Mouse (Mus musculus): ENCODE results near the gene Reg3a.
"Not testable (repeated sequence)": the region's sequence is repeated elsewhere in the genome, so short reads cannot be mapped to it uniquely, and the experiment has no call there.

Gene Reg3a

DNA sequence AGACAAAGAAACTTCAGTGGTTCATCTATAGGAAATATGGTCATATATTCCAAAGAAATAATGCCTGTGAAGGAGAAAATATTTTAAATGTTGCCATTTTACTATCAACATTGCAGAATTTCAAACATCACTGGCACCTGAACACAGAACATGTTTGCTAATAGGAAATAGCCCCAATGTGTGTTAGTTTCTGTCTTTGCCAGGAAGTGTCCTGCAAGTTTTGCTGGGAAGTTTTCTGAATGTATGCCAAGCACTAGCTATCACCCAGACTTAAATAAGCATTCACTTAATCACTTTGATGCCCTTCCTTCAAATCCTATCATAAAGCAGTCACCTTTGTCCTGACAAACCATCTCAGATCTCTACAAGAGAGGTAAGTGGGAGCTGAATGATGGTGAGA, at the start of gene Reg3a:
Reg3a (plus strand) TSS at position 301 of the 400 bp plus-strand sequence.
- no peak for DNase-seq

DNA sequence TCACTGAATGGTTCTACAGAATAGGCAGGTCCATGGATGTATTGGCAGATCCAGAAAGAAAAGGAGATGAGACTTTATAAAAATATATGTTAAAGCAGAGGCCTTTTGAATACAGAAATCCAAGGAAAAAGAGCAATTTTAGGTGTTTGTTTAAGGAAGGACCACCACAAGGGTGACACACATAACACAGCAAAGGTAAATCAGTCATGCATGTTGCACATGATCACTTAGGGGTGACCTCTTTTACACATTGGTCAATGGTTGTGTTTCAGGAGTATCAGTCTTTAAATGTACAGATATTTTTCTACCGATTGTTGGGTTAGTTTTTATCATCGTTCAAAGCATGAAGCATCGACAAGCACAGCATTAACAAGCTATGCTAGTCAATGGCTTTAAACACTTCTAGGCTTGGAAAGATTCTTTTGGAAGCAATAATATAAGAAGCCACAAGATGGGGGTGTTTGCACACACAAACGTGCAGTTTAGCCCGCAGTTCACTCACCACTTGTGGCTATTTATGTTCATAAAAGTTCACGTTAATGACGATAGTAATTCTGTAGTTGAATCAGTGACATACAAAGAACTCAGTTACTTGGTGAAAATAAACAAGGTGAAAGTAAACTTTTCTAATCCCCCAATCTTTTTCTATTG, 48.5 kb upstream of the Reg3a start:
- DNase-seq = no peak

DNA sequence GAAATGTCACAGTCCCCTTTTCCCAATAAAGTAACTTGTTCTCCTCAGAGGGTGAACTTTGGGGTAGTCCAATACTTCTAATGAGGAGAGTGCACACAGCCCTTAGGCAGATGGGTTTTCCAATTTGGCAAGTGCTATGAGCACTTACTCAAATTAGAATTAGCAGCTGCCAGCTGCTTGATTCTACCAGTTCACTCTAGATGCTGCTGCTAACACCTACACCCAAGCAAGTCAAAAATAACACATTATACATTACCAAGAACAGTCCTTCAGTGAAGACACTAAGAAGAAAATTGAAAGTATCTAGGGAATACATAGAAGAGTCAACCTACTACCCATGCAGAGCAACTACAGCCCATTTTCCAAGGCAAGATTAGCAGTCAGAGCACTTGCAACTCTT, 40.2 kb upstream of the Reg3a start:
- DNase-seq = no peak

DNA sequence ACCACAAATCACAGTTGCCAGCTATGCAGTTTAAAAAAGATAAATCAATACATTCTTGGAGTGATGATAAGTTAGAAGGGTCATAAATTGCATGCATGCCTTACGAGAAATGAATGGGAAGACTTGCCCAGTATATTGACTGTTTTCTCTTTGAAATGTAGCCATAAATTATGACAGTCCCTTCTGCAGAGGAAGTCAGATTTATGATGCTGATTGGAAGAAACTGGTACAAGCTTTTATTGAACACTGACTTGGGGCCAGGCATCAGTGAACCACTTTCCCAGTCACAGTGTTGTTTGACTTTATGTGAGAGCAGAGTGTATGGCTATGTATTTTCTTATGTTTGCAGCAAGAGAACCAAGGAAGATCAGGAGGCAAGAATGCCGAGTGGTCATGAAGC, 38.8 kb upstream of the Reg3a start:
- no peak for DNase-seq

DNA sequence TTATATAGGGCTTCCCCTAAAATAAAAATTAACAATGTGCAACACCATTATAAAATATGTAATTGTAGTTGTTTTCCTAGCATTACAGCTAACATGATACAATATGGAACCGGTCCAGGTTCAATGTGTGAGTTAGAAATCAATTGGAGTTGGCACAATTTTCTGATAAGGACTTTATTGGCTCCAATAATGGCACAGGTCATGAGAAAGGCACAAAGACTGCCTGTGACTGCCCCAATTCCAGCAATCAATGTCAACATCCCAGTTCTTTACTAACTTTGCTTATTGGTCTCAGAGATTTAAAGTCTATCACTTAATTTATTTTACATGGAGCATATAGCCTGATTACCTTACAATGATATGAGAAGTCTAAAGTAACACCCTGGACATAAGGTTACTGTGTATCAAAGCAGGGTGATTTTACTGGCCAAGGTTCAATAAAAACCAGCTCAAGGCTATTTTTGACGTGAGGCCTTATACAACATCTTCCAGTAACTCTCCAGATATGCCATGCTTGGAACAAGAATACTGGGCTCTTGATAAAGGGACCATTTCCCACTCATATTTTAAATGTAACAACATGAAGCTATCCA, 18.4 kb upstream of the Reg3a start:
- no peak for DNase-seq

DNA sequence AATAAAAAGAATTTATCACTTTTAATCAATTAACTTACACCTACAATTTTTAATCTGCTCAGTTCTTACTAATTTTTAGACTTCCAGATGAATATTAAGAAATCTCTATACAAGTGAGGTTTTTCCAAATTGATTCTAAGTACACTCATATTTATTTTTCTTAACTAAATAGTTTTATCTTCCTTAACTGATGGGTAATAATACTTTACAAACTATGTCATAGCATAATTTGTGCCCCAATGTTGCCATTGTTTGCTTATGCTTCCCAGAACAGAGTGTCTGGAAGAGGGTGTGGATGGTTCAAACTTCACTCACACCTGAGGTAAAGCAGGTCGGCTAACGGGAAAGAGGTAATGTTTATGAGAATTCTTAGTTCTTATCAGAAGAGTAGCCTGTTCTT, 10.2 kb upstream of the Reg3a start, which contains the start of gene Reg3b:
Reg3b (plus strand) TSS at position 301 of the 400 bp plus-strand sequence.
- no peak for DNase-seq

DNA sequence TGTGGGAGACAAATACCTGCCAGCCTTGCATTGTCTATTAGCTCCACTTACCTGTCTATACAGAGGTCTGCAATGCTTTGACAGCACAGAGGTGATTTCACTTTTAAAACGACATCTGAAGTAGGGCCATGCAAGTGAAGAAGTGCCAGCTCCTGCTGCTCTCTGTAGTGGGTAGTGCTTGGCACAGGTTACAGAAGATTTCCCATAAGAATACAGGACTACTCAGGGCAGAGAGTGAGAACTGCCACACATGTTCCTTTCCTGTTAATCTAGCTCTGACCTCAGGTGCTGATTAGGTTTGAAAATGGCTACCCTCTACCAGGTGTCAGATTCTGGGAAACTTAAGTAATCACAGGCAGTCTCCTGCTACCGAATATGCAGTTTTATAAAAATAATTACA, 1.7 kb upstream of the Reg3a start, which contains the start of gene Reg3d:
Reg3d (minus strand) TSS at position 101 of the 400 bp plus-strand sequence.
- no peak for DNase-seq

DNA sequence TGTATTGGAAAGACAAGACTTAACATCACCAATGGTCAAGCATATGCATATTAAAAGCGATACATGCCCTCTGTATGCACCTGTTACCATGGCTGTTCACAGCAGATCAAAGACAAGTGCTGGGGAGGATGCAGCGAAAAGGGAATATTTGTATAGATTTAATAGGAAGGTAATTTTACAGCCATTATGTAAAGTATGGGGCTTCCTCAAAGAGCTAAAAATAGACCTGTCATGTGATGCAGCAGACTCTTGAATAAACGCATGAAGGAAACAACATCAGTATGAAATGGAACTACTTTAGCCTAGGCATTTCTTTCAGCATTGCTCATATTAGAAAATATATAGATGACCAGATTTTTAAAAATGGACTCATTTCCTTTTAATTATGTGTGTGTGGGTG, 5.1 kb downstream of the Reg3a start:
- no peak for DNase-seq

DNA sequence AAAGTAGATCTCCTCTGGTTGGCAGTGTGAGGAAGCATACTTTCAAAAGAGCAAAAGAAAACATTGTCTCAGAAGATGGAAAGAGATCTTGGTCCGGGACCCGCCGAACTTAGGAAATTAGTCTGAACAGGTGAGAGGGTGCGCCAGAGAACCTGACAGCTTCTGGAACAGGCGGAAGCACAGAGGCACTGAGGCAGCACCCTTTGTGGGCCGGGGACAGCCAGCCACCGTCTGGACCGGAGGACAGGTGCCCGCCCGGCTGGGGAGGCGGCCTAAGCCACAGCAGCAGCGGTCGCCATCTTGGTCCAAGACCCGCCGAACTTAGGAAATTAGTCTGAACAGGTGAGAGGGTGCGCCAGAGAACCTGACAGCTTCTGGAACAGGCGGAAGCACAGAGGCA, 14.8 kb downstream of the Reg3a start, which contains the start of gene Reg2:
Reg2 (plus strand) TSS at position 301 of the 400 bp plus-strand sequence.
- not testable (repeated sequence) for DNase-seq

DNA sequence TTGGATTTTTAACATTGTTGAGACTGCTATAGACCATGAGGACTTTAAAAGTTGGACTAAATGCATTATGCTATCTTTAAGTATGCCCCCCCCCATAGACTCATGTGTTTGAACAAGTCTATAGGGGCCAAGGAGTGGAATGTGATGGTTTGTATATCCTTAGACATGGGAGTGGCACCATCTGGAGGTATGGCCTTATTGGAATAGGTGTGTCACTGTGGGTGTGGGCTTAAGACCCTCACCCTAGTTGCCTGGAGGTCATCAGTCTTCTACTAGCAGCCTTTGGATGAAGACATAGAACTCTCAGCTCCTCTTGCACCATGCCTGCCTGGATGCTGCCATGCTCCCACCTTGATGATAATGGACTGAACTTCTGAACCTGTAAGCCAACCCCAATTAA, 41.9 kb downstream of the Reg3a start, which contains the start of gene Reg1:
Reg1 (plus strand) TSS at position 301 of the 400 bp plus-strand sequence.
- not testable (repeated sequence) for DNase-seq

DNA sequence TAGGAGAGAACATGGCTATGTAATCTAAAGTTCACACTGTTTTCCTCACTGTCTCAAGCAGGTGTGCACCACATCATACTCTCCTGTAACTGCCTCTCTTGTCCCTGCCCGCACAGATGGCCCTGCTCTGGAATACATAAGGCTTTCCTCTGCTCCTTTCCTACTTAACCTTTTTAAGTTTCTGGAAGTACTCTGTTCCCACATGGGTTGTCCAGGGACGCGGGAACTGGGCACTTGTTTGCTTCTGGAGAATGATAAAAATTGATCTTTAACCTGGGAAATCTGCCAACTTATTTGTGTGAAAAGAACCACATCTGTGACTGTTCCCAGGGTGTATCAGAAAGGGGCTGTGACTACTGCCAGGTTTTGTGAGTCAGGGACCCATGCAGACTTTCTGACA, 45.0 kb downstream of the Reg3a start:
- DNase-seq = no peak

All from lung, postnatal 4 days (tissue).